Mouse (Mus musculus): ENCODE measurements around the gene Tepsin. TPM values are rescaled to one million over a fixed set of nuclear protein-coding genes. Genes with fewer than 3 reads are reported as not detected.

Tepsin gene
- 22.0 and 24.8 TPM in 2 replicates for polyA plus RNA-seq (2014; fragmentation: Nextera tagmentation; extraction: Ambion mirVana)

GRCm38 (mm10) chr11:120098588-120099511 lies at the start of gene Tepsin, which contains the start of gene Ndufaf8:
Gene Tepsin, minus strand, starts transcription at chr11:120098731.
Gene Ndufaf8, plus strand, starts transcription at chr11:120098928.
- peak within 1 kb of the TSS; percentile 87 for H3K4me3 ChIP-seq (ENCODE audit: low read depth, low read length)
- no peaks in the 10 kb centered on the region for H3K9me3 ChIP-seq (ENCODE audit: control insufficient read depth, low read length)
- H3K4me2 ChIP-seq (ENCODE audit: low read depth, low read length, severe bottlenecking): peak within 1 kb of the TSS; percentile 92
- WGBS: under 1% methylated on average over 77 of the region's 77 CpGs
- H3K4me1 ChIP-seq (replicated peaks; ENCODE audit: control insufficient read depth, insufficient read depth, low read length): peaks cover 16% of the 10 kb centered on the region
- H3K9ac ChIP-seq (ENCODE audit: low read length): peak within 1 kb of the TSS; percentile 81
- H3K36me3 ChIP-seq (ENCODE audit: control insufficient read depth, insufficient read depth, low read length): no peaks in the 10 kb centered on the region
- peak within 1 kb of the TSS; percentile 82 for H3K27ac ChIP-seq (ENCODE audit: low read depth, low read length)
- DNase-seq (ENCODE audit: low spot score) (peak; percentile 98), ATAC-seq (replicated peaks; ENCODE audit: low FRiP score) (peak; percentile 98)
- no peaks in the 10 kb centered on the region for H3K27me3 ChIP-seq (ENCODE audit: control insufficient read depth, insufficient read depth, low read length)

- H3K27ac ChIP-seq (ENCODE audit: low read depth, low read length): no peak overlapping the region
- 81% methylated on average over 13 of the region's 13 CpGs for WGBS
These were observed 45.4 kb upstream of the Tepsin start for GRCm38 (mm10) chr11:120143708-120144497.

GRCm38 (mm10) chr11:120142601-120143051 lies 44.1 kb upstream of the Tepsin start:
- Histone ChIP-seq H3K4me1 (replicated peaks; ENCODE audit: control insufficient read depth, insufficient read depth, low read length) (no peaks in the 10 kb centered on the region), H3K27ac (ENCODE audit: low read depth, low read length) (no peak overlapping the region), H3K27me3 (ENCODE audit: control insufficient read depth, insufficient read depth, low read length) (no peaks in the 10 kb centered on the region), H3K9me3 (ENCODE audit: control insufficient read depth, low read length) (no peaks in the 10 kb centered on the region), H3K36me3 (ENCODE audit: control insufficient read depth, insufficient read depth, low read length) (no peaks in the 10 kb centered on the region; the same call in 1 of the 2 replicates), H3K9ac (ENCODE audit: low read length) (no peak overlapping the region), H3K4me2 (ENCODE audit: low read depth, low read length, severe bottlenecking) (no peak overlapping the region), H3K4me3 (ENCODE audit: low read depth, low read length) (no peak overlapping the region)
- DNase-seq (ENCODE audit: low spot score): no peak
- 85% methylated on average over 3 of the region's 3 CpGs for WGBS
- ATAC-seq (replicated peaks; ENCODE audit: low FRiP score): no peak

More at GRCm38 (mm10) chr11:120143708-120144497, 45.4 kb upstream of the Tepsin start:
- H3K4me3 ChIP-seq (ENCODE audit: low read depth, low read length): no peak overlapping the region
- H3K9me3 ChIP-seq (ENCODE audit: control insufficient read depth, low read length): no peaks in the 10 kb centered on the region
- H3K4me2 ChIP-seq (ENCODE audit: low read depth, low read length, severe bottlenecking): no peak overlapping the region
- DNase-seq (ENCODE audit: low spot score) (no peak), ATAC-seq (replicated peaks; ENCODE audit: low FRiP score) (no peak)
- no peaks in the 10 kb centered on the region for H3K4me1 ChIP-seq (replicated peaks; ENCODE audit: control insufficient read depth, insufficient read depth, low read length)
- H3K9ac ChIP-seq (ENCODE audit: low read length): no peak overlapping the region
- H3K36me3 ChIP-seq (ENCODE audit: control insufficient read depth, insufficient read depth, low read length): no peaks in the 10 kb centered on the region; the same call in 1 of the 2 replicates
- H3K27me3 ChIP-seq (ENCODE audit: control insufficient read depth, insufficient read depth, low read length): no peaks in the 10 kb centered on the region

- Histone ChIP-seq H3K36me3 (ENCODE audit: control insufficient read depth, insufficient read depth, low read length) (no peaks in the 10 kb centered on the region; the same call in 1 of the 2 replicates), H3K4me2 (ENCODE audit: low read depth, low read length, severe bottlenecking) (no peak overlapping the region), H3K4me3 (ENCODE audit: low read depth, low read length) (no peak overlapping the region), H3K27ac (ENCODE audit: low read depth, low read length) (no peak overlapping the region), H3K27me3 (ENCODE audit: control insufficient read depth, insufficient read depth, low read length) (no peaks in the 10 kb centered on the region), H3K9me3 (ENCODE audit: control insufficient read depth, low read length) (no peaks in the 10 kb centered on the region), H3K9ac (ENCODE audit: low read length) (no peak overlapping the region), H3K4me1 (replicated peaks; ENCODE audit: control insufficient read depth, insufficient read depth, low read length) (0 out of 2 replicates have a peak, but pooled peaks cover 2% of the 10 kb centered on the region)
- 71% methylated on average over 6 of the region's 6 CpGs for WGBS
- DNase-seq (ENCODE audit: low spot score) (no peak), ATAC-seq (replicated peaks; ENCODE audit: low FRiP score) (no peak)
These were observed 41.7 kb upstream of the Tepsin start for GRCm38 (mm10) chr11:120140255-120140654.

- H3K27me3 ChIP-seq (ENCODE audit: control insufficient read depth, insufficient read depth, low read length): no peaks in the 10 kb centered on the region
- ATAC-seq (replicated peaks; ENCODE audit: low FRiP score) (no peak), DNase-seq (ENCODE audit: low spot score) (no peak)
- no peak overlapping the region for H3K4me3 ChIP-seq (ENCODE audit: low read depth, low read length)
- 92% methylated on average over 10 of the region's 10 CpGs for WGBS
- no peaks in the 10 kb centered on the region; the same call in 1 of the 2 replicates for H3K36me3 ChIP-seq (ENCODE audit: control insufficient read depth, insufficient read depth, low read length)
- no peak overlapping the region for H3K4me2 ChIP-seq (ENCODE audit: low read depth, low read length, severe bottlenecking)
- no peaks in the 10 kb centered on the region for H3K9me3 ChIP-seq (ENCODE audit: control insufficient read depth, low read length)
- H3K4me1 ChIP-seq (replicated peaks; ENCODE audit: control insufficient read depth, insufficient read depth, low read length): 0 out of 2 replicates have a peak, but pooled peaks cover 2% of the 10 kb centered on the region
- no peak overlapping the region for H3K27ac ChIP-seq (ENCODE audit: low read depth, low read length)
- no peak overlapping the region for H3K9ac ChIP-seq (ENCODE audit: low read length)
These were observed 40.8 kb upstream of the Tepsin start for GRCm38 (mm10) chr11:120139309-120139731.

GRCm38 (mm10) chr11:120137625-120138004 lies 39.1 kb upstream of the Tepsin start:
- DNase-seq (ENCODE audit: low spot score) (no peak), ATAC-seq (replicated peaks; ENCODE audit: low FRiP score) (no peak)
- Histone ChIP-seq H3K27ac (ENCODE audit: low read depth, low read length) (no peak overlapping the region), H3K4me3 (ENCODE audit: low read depth, low read length) (no peak overlapping the region), H3K4me1 (replicated peaks; ENCODE audit: control insufficient read depth, insufficient read depth, low read length) (0 out of 2 replicates have a peak, but pooled peaks cover 2% of the 10 kb centered on the region), H3K9me3 (ENCODE audit: control insufficient read depth, low read length) (no peaks in the 10 kb centered on the region), H3K27me3 (ENCODE audit: control insufficient read depth, insufficient read depth, low read length) (no peaks in the 10 kb centered on the region), H3K36me3 (ENCODE audit: control insufficient read depth, insufficient read depth, low read length) (no peaks in the 10 kb centered on the region; the same call in 1 of the 2 replicates), H3K4me2 (ENCODE audit: low read depth, low read length, severe bottlenecking) (no peak overlapping the region), H3K9ac (ENCODE audit: low read length) (no peak overlapping the region)
- 67% methylated on average over 5 of the region's 5 CpGs for WGBS

GRCm38 (mm10) chr11:120136796-120137624 lies 38.5 kb upstream of the Tepsin start:
- H3K9me3 ChIP-seq (ENCODE audit: control insufficient read depth, low read length): no peaks in the 10 kb centered on the region
- no peaks in the 10 kb centered on the region; the same call in 1 of the 2 replicates for H3K36me3 ChIP-seq (ENCODE audit: control insufficient read depth, insufficient read depth, low read length)
- no peak overlapping the region for H3K4me2 ChIP-seq (ENCODE audit: low read depth, low read length, severe bottlenecking)
- 86% methylated on average over 23 of the region's 23 CpGs for WGBS
- H3K27ac ChIP-seq (ENCODE audit: low read depth, low read length): no peak overlapping the region
- DNase-seq (ENCODE audit: low spot score): no peak
- H3K4me1 ChIP-seq (replicated peaks; ENCODE audit: control insufficient read depth, insufficient read depth, low read length): 0 out of 2 replicates have a peak, but pooled peaks cover 2% of the 10 kb centered on the region
- H3K4me3 ChIP-seq (ENCODE audit: low read depth, low read length): no peak overlapping the region
- no peak overlapping the region for H3K9ac ChIP-seq (ENCODE audit: low read length)
- no peak for ATAC-seq (replicated peaks; ENCODE audit: low FRiP score)
- H3K27me3 ChIP-seq (ENCODE audit: control insufficient read depth, insufficient read depth, low read length): no peaks in the 10 kb centered on the region

Measured in forebrain, embryonic 11.5 days (tissue).